Mouse (Mus musculus): ENCODE measurements around the gene Capn1.

Gene Capn1

GRCm38 (mm10) chr19:5951631-5952030, 64.1 kb downstream of the Capn1 start:
- no peak for DNase-seq

GRCm38 (mm10) chr19:5950218-5950617, 65.5 kb downstream of the Capn1 start:
- DNase-seq: no peak

DNA sequence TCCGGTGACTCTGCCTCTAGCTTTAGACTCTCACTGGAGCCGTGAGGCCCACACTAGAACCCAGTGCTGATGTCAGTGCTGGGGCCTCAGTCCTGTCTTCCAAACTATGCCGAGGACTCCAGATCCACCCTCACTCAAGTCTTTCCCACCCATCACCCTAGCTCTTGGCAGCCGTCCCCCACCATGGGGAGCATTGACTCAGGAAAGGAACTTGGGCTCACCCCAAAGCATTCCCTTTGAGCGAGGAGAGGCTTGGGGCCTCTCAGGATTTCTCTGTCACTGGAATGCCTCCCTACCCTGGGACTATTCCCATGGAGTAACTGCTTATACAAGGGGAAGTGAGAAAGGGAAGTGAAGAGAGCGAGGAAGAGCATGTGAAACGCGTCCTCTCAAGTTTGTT, 69.8 kb downstream of the Capn1 start:
- no peak for DNase-seq

DNA sequence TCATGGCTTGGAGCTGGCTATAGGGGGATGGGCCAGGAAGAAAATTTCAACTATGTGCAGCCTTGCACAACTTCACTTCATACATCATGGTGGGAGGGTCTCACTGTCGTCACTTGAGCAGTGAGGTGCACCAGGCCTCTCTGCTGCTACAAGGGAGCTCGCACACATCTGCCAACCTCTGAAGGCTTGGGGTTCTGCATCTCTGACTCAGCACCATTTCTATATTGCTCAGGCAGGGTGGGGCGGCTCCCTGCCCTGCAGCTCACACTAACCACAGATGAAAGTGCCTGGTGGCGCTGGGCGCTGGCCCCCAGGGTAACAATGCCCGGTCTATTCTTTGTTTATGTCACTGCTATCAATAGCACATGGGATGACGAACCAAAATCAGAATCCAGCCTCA, 70.7 kb downstream of the Capn1 start:
- no peak for DNase-seq

- DNase-seq: no peak
Measured at GRCm38 (mm10) chr19:5944145-5944544, 71.6 kb downstream of the Capn1 start.

- DNase-seq: no peak
Measured at GRCm38 (mm10) chr19:5943404-5943803, 72.3 kb downstream of the Capn1 start.

DNA sequence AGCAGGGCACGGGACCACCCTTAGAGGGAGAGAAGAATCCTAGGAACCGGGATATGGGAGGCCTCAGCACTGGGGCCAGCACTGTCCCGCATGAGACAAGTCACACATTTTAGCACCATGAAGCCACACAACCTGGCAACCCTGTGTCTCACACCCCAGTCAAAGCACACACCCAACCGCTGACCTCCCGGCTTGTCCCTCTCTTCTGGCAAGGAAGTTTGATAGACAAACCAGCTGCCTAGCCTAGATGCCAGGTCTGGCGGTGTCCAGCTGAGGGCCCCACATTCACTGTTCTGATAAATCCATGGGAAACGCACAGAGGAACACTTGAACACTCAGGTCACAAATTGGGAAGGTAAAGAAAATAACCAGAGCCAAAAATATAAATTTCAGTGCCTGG, 73.1 kb downstream of the Capn1 start:
- DNase-seq: no peak

GRCm38 (mm10) chr19:5940656-5941055, 75.0 kb downstream of the Capn1 start:
- DNase-seq: no peak

- no peak for DNase-seq
Measured at GRCm38 (mm10) chr19:5940173-5940572, 75.5 kb downstream of the Capn1 start.

GRCm38 (mm10) chr19:5939715-5940114, 76.0 kb downstream of the Capn1 start:
- no peak for DNase-seq
